Mouse (Mus musculus): Measurements from ENCODE around the gene Eva1c. TPM values are rescaled to one million over a fixed set of nuclear protein-coding genes. Genes with fewer than 3 reads are reported as not detected.

The Eva1c gene
- total RNA-seq, 2 experiments from 2014 or later, result 1.7 to 3.1 TPM

DNA sequence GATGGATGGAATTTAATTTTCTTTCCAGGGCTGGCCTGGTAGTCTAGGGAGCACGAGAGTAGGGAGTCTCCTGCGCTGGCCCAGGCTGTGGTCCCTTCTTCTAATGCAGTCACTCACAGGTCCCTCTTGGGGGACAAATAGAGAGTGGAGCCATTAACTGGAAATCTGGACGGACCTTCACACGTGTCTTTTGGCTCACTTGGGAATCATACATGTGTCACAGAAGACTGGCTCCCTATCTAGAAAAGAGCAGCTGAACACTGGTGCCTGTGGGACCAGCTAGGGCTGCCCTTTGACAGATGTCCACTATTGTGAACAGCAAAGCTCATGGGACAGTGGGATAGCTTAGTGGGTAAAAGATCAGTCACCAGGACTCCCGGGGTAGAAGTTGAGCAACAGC lies 478 bp upstream of the Eva1c start:
- peak in 1 of 2 experiments; percentile 24 for DNase-seq

DNA sequence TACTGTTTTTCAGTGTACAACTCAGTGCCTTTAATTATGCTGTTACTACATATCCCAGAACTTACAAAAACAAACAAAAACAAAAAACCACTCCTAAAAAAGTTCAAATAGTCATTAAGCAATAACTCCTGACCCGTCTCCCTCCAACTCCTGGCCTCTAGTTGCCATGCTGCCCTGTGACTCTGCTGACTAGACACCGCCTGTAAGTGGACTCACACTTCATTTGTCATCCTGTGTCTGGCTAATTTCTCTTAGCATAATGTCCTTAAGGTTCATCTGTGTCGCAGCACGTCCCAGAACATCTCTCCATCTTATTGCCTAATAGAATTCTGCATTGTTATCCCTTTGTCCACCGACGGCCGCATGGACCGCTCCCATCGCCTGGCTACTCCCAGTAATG lies 979 bp downstream of the Eva1c start:
- DNase-seq, result no peak

DNA sequence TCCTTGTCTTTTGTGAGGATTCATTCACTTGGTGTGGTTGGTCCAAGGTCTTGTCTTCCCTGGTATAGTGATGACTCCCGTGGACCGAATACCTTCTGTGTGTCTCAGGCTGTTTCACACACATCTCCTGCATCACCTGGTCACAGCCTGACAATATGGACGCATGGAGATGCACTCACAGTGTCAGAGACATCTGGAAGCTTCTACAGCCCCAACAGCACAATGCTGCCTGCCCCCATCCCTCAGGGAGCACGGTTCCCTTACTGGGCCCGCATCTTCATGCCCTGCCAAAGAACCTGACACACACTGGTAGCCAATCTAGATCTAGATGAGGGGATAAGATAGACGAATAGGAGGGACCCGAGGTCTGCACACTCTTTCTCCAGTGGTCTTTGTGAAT lies 2.6 kb downstream of the Eva1c start:
- DNase-seq, result no peak

- peak; percentile 94 to 97 for DNase-seq
Measured at GRCm38 (mm10) chr16:90829894-90830685, 3.6 kb downstream of the Eva1c start.

- peak; percentile 88 to 89 for DNase-seq
Measured at GRCm38 (mm10) chr16:90830686-90831439, 4.3 kb downstream of the Eva1c start.

GRCm38 (mm10) chr16:90831676-90832075 lies 5.2 kb downstream of the Eva1c start:
- DNase-seq, result peak; percentile 33 to 51

DNA sequence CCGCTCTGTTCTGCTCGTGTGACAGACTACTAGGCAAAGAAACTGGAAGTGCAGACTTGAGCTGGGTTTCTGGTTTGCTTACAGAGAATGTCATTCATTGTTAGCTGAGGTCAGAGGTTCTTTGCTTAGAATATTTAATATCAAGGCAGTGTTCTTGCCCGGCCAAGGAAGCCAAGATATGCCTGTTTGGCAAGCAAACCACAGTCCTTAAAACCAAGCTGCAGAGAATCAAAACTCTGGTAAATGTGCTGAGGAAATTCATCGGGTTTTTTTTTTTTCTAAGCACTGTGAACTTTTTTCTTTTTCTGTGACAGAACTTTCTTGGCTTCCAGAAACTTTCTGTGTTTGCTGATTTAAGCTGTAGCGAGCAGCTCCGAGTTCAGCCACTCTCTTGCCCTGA lies 6.0 kb downstream of the Eva1c start:
- DNase-seq, result no peak

- peak in 1 of 2 experiments; percentile 20 for DNase-seq
Measured at GRCm38 (mm10) chr16:90833041-90833791, 6.7 kb downstream of the Eva1c start.

DNA sequence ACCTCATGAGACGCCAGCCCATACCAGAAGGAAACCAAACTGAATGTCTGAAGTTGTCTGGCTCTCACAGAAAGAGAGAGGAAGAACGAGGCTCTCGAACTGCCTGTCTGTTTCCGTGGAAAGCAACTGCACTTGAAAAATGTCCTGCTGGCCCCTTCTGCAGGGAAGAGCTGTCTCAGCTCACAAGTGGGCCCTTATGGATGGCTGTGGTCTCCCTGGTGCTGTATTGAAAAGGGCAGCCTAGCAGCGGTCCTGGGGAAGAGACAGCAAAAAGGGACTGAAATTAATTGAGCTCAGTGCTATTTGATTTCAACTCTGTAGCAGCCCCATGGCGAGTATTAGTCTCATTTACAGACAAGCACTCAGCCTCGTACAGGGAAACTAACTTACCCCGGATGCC lies 10.9 kb downstream of the Eva1c start:
- no peak for DNase-seq

DNA sequence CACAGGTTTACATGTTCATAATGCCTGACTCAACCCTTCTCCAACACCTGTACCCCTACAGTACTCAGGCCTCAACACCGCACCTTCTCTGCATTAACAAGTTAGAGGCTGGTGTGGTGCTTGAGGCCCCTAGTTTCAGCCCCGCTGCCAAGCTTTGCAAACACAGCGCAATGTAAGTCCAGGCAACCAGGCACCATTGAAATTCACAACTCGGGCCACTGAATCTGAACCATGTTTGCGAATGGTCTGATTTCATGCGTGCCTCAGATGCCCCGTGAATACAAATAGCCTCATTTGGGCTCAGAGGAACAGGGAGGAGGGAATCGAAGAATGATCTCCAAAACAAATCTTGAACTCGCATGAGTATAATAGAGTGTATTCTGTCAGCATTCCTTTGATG lies 15.6 kb downstream of the Eva1c start:
- no peak for DNase-seq

- no peak for DNase-seq
Measured at GRCm38 (mm10) chr16:90845038-90845437, 18.5 kb downstream of the Eva1c start.

GRCm38 (mm10) chr16:90845591-90845990 lies 19.1 kb downstream of the Eva1c start:
- no peak for DNase-seq

- DNase-seq, result no peak
Measured at GRCm38 (mm10) chr16:90848697-90849096, 22.2 kb downstream of the Eva1c start.

DNA sequence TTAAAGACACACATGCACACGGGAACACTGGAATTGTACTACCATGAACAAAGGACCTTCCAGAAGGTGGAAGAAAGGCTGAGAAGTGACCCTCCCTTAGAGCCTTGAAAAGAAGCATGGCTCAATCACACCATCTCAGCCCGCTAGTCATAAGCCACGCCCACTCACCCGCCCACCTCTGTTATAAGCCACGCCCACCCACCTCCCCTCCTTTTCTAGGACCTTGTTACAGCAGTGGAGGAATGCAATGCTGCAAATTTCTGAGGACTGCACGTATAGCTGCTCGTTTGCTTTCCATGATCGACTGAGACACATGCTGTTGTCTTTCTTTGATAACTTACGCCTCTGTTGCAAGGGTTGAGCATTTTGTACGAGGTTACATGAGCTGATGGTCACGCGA lies 22.7 kb downstream of the Eva1c start:
- no peak for DNase-seq

DNA sequence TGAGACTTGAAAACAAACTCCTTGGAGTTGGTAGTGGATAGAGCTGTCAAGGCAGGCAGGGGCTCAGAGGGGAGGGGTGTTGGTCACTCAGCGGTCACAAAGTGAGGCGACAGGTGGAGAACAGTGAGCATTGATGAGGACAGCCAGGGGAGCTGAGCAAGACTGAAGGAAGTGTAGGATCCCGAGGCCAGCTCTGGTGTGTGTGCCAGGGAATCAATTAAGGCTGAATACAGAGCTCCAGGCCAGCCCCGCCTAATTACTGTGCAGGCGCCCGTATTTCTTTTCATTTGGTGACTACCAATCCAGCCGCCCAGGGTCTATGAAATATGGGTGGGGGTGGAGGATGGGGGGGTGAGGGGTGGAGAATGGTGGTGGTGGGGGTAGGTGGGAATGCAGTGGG lies 24.4 kb downstream of the Eva1c start:
- DNase-seq, result no peak

- no peak for DNase-seq
Measured at GRCm38 (mm10) chr16:90851621-90852334, 25.3 kb downstream of the Eva1c start.

GRCm38 (mm10) chr16:90856552-90857200 lies 30.2 kb downstream of the Eva1c start:
- no peak for DNase-seq

GRCm38 (mm10) chr16:90858206-90858605 lies 31.7 kb downstream of the Eva1c start:
- no peak for DNase-seq

DNA sequence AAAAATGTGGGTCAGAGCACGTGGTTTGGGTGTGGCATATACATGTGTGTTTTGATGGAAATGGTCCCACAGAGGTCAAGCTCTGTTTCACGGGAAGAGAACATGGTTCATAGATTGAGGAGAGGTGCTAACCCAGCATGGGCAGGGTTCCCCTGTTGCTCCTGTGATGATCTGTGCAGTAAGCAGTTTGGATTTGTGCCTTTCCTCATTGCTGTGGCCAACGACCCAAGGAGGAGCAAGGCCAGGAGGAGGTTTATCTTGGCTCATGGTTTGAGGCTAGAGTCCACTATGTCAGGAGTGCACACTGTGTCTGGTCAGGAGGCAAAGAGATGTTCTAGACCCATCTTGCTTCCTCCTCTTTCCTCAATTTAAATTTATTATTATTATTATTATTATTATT lies 36.5 kb downstream of the Eva1c start:
- no peak for DNase-seq

- DNase-seq, result no peak
Measured at GRCm38 (mm10) chr16:90863468-90864046, 37.0 kb downstream of the Eva1c start.

GRCm38 (mm10) chr16:90864693-90865092 lies 38.2 kb downstream of the Eva1c start:
- DNase-seq, result peak; percentile 29 to 36
